Mouse (Mus musculus) olfactory bulb, adult 2 months (tissue): ENCODE results near the gene Limd1. TPM values are rescaled to one million over a fixed set of nuclear protein-coding genes. Genes with fewer than 3 reads are reported as not detected.
A peak's percentile ranks its signal among the peaks of the same experiment; 100 is the strongest.

Experiments
- H3K27ac ChIP-seq: fragments of 200-500 bp; 2 replicates; pipeline ENCODE4 v1.5.1; 2012; ENCODE audit warnings: low read depth, low read length; ENCODE audit not compliant: insufficient read depth
- H3K4me1 ChIP-seq: fragments of 200-500 bp; 2 replicates; pipeline ENCODE4 v1.6.1; 2012; ENCODE audit warnings: low read length; ENCODE audit not compliant: control insufficient read depth, insufficient read depth
- H3K4me3 ChIP-seq: fragments of 200-500 bp; 2 replicates; pipeline ENCODE4 v1.5.1; 2012; ENCODE audit warnings: mild to moderate bottlenecking, low read depth, low read length, moderate library complexity; ENCODE audit not compliant: insufficient read depth
- CTCF ChIP-seq: fragments of 200-500 bp; IDR thresholded peaks from 2 replicates; pipeline ENCODE4 v1.5.1; 2012; ENCODE audit warnings: low read depth, mild to moderate bottlenecking, low read length, moderate library complexity; ENCODE audit not compliant: insufficient read depth
- POLR2A ChIP-seq: fragments of 200-500 bp; IDR thresholded peaks from 2 replicates; pipeline ENCODE4 v1.6.1; 2012; ENCODE audit warnings: mild to moderate bottlenecking, low read depth, low read length, moderate library complexity; ENCODE audit not compliant: insufficient read depth
- WGBS: fragments of 180-500 bp; shearing (Covaris S2); methylation state at CpG from one replicate; pipeline ENCODE4 v1.1.7; 2018; 5-methylcytosine and 5-hydroxymethylcytosine counted together
- polyA plus RNA-seq: library from polyadenylated mRNA; stranded (reverse); fragments of >200 nt; gene quantifications from 2 replicates; pipeline ENCODE4 v1.2.4, GENCODE M21; 2012; ENCODE audit warnings: low replicate concordance; ENCODE audit not compliant: missing spikeins, insufficient read depth, insufficient read length

Limd1 gene
- polyA plus RNA-seq, 1 experiment: not detected

- Histone ChIP-seq H3K4me1 (peaks cover 3% of the 10 kb centered on the region; the same call in 1 of the 2 replicates), H3K27ac (no peak overlapping the region), H3K4me3 (no peak overlapping the region)
- 62% methylated on average over 9 of the region's 9 CpGs for WGBS
- TF ChIP-seq POLR2A: no peak
- TF ChIP-seq CTCF: no peak
Observed at GRCm38 (mm10) chr9:123456634-123457602, 21.6 kb upstream of the Limd1 start.

- TF ChIP-seq POLR2A (no peak), CTCF (no peak)
- Histone ChIP-seq H3K4me1 (peaks cover 3% of the 10 kb centered on the region; the same call in 1 of the 2 replicates), H3K27ac (no peak overlapping the region), H3K4me3 (no peak overlapping the region)
- WGBS: 54% methylated on average over 2 of the region's 2 CpGs
Observed at GRCm38 (mm10) chr9:123457603-123458002, 20.9 kb upstream of the Limd1 start.

- TF ChIP-seq CTCF: no peak
- TF ChIP-seq POLR2A: no peak
- Histone ChIP-seq H3K27ac (peak overlapping the region; percentile 33; the same call in 1 of the 2 replicates), H3K4me1 (no peaks in the 10 kb centered on the region), H3K4me3 (no peak overlapping the region)
- 52% methylated on average over 4 of the region's 4 CpGs for WGBS
Observed at GRCm38 (mm10) chr9:123467141-123467620, 11.3 kb upstream of the Limd1 start.

- Histone ChIP-seq H3K4me1 (no peaks in the 10 kb centered on the region), H3K4me3 (no peak overlapping the region), H3K27ac (no peak overlapping the region)
- WGBS: 66% methylated on average over 5 of the region's 5 CpGs
- no peak for TF ChIP-seq POLR2A
- TF ChIP-seq CTCF: no peak
Observed at GRCm38 (mm10) chr9:123468406-123469085, 10.0 kb upstream of the Limd1 start.

GRCm38 (mm10) chr9:123469087-123469486 is 9.4 kb upstream of the Limd1 start:
- TF ChIP-seq CTCF (no peak), POLR2A (no peak)
- H3K4me3 ChIP-seq: no peak overlapping the region
- no peak overlapping the region for H3K27ac ChIP-seq
- no peaks in the 10 kb centered on the region for H3K4me1 ChIP-seq

GRCm38 (mm10) chr9:123473377-123473776 is 5.1 kb upstream of the Limd1 start:
- H3K27ac ChIP-seq: no peak overlapping the region
- peaks cover 5% of the 10 kb centered on the region for H3K4me1 ChIP-seq
- TF ChIP-seq CTCF: no peak
- no peak for TF ChIP-seq POLR2A
- H3K4me3 ChIP-seq: no peak overlapping the region

- H3K4me3 ChIP-seq: no peak overlapping the region
- H3K27ac ChIP-seq: no peak overlapping the region
- no peak for TF ChIP-seq CTCF
- TF ChIP-seq POLR2A: no peak
- 76% methylated on average over 1 of the region's 1 CpGs for WGBS
- peaks cover 10% of the 10 kb centered on the region for H3K4me1 ChIP-seq
Observed at GRCm38 (mm10) chr9:123475569-123475968, 2.9 kb upstream of the Limd1 start.

- WGBS: 5% methylated on average over 27 of the region's 29 CpGs
- Histone ChIP-seq H3K4me3 (peak overlapping the region; percentile 39), H3K27ac (no peak overlapping the region), H3K4me1 (peaks cover 10% of the 10 kb centered on the region)
- TF ChIP-seq CTCF (0 out of 2 replicates have a peak, but pooled peaks have one; percentile 31), POLR2A (no peak)
Observed at GRCm38 (mm10) chr9:123478031-123478585, 398 bp upstream of the Limd1 start.
